Mouse (Mus musculus) urinary bladder, postnatal 36 days (tissue): ENCODE measurements around the gene Tmcc2.
"Not testable (repeated sequence)": the region's sequence is repeated elsewhere in the genome, so short reads cannot be mapped to it uniquely, and the experiment has no call there.

Experiments used
- DNase-seq, 2 experiments: peaks; one replicate each; pipeline ENCODE4 v3.0.0; 2022; ENCODE audit warnings: low spot score in 2 of 2, mixed read lengths in 1 of 2

Gene Tmcc2

DNA sequence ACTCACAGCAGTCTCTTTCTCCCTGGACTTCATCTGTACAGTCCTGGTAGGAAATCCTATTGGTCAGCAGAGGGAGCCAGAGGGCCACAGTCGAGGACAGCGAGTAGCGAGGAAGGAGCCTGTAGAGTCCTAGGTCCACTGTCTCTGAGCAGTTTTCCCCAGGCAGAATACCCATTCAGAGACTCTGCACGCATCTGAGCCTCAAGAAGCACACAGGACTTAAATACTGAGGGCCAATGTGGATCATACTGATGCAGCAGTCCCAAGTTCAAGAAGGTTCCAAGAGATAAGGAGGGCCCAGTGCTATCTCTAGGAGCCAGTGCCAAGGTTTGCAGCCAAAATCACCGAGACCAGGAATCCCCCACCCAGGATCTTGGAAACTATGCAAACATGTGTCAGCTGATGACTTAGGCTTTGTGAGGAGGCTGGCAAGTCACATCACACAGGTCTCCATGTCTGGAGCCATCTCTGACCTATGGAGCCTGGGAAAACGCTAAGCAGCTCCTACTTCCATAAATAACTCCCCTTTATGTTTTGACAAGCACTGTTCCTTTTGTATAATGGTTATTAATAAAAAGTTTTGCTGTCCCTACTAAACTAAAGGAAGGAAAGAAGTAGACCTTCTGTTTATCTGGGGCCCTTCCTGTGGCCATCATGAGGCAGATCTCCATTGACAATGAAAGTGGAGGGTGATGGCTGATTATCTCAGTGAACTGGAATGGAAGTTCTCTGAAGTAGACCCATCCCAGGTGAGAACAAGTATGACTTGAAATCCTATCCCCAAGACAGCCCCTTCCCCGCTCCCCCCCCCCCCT lies 23.2 kb downstream of the Tmcc2 start:
- DNase-seq, result peak; percentile 83 to 84

DNA sequence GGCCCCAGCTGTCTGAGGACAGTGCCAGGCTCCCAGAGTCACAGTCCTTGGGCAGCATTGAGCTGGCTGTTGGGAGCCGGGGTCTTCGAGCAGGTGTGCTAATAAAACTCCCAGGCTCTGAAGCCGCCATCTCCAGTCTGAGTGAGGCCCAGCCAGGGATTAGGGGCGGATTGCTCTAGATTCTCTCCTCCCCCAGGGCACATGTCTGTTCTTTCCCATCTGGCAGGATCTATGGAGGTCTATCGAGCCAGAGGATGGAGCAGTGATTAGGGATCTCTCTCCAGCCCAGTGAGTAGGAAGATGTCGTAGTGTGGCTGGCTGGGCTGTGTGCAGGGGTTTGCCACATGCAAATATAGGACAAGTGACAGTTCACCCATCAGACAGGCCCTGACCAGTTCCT lies 24.1 kb downstream of the Tmcc2 start:
- DNase-seq, result no peak

DNA sequence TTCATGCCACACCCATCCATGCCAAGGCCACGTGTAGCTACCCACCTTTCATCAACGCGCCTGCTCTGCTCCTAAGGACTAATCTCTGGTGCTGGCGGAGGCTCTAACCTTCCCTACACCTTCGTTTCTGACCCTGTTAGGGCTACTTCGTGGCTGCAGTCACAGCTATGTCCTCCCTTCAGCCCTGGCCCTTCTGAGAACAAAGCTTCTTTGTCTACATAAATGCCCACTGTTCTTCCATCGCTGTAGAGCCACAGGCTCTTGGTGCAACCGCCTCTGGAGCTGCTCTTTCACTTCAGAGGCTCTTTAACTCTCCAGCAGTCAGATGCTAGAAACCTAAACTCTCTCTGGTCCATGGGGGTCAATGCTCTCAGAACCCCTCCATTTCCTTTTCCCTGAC lies 24.8 kb downstream of the Tmcc2 start:
- DNase-seq, result no peak

DNA sequence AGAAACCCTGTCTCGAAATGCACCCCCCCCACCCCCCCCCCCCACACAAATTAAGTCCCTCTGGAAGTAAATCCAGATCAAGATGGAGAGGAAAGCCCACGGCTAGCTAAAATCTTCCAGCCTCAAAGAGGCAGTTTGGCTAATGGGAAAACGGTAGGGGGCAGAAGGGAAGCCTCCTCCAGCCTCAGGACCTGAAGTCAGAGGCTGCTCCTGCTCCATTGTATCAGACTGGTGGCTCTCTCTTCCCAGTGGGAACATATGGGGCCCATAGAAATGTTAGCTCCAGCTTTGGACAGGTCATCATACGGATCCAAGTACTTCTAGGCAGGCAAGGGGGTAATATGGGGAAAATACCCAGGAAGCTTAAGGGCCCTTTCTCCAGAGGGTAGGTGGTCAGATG lies 25.4 kb downstream of the Tmcc2 start:
- DNase-seq, result no peak

DNA sequence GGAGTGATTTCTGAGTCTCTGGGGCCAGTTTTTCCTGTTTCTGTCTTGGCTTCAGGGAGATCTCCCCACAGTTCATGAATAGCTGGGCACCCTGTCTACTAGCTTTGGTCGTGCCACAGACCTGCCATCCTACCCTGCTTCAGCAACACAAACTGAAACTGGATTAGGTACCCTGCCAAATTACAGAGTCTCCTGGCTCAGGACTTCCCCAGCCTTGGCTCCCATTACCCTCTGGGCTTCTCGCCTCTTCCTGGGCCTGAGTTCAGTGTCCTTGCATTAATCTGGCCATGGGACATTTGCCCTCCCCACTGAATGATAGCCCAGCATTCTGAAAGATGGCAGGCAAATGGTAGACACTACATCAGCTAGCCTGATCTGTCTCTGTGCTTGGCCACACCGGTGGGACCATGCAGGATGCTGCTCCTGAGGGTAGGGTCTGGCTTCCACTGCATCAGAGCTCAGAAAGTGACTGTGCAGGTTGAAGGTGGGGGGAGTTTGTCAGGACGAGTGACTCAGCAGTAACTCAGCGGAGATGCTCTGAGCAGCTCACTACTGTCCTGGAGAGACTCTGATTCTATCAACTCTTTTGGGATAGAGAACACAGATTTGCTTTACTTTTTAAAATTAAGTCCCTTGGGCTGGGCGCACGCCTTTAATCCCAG lies 26.1 kb downstream of the Tmcc2 start:
- peak in 1 of 2 experiments; percentile 53 for DNase-seq

DNA sequence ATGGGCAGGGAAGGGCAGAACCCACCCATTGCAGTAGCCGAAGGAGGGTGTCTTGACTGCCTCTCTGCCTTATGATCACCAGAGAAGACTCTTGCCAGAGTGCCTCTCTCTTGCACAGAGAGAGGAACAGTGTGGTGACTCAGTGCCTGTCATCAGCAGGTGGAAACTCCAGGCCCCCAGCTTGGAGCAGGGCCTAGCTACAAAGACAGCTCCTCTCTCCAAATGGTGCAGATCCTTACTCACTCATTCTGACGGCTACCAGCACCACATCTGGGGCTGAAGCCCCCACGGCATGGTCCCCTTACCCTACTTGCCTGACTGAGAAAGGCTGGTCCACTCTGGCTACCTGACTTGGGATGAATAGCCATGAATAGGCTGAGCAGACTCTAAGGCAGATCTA lies 26.7 kb downstream of the Tmcc2 start:
- no peak for DNase-seq

DNA sequence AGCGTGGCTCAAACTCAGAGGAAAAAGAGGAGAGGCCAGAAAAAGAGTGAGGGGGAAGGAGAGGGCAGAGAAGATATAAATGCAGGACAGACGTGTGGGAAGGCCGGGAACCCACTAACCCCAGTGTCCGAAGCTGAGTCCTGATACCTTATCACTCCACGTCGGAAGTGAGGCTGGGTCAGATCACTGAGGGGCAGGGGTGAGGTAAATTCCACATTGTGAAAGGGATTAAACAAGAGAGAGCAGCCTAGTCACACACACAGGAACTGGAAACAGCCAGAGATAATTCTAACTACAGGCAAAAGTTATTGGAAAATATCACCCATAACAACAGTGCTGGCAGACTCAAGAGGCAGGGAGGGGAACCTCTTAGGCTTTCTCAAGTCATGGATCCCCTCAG lies 29.1 kb downstream of the Tmcc2 start:
- no peak for DNase-seq

DNA sequence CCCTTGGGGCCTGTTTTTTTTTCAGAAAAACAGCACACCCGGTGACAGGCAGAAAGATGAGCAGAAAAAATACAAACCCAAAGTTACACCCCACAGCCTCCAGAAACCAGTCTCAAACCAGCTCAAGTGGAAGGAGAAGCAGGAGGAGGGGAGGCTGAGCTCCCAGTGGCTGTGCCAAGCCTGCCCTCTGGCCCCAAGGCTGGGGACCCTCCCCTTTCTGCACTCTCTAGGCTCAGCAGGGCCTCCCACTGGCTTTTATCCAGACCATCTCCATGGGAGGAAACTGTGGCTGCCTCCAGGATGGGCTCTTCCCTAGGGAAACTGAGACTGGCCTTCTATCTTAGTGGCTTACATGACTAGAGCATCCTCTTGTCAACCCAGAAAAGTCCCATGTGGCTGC lies 34.2 kb downstream of the Tmcc2 start:
- no peak for DNase-seq

DNA sequence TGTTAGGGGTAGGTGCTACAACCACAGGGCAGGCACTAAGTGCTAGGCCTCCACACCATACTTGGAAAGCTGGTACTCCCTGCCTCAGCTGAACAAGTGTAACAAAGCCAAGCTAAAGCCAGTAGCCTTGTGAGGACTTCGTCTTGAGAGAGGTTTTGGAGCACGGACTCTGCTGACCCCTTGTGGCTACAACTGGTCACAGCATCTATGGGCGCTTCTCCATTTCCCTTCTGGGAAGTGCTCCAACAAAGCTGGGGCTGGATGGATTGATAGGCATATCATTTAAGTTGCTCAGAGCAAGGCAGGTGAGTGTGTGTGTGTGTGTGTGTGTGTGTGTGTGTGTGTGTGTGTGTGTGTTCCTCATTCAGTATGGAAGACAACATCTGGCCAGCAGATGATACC lies 35.2 kb downstream of the Tmcc2 start:
- peak; percentile 77 to 86 for DNase-seq

DNA sequence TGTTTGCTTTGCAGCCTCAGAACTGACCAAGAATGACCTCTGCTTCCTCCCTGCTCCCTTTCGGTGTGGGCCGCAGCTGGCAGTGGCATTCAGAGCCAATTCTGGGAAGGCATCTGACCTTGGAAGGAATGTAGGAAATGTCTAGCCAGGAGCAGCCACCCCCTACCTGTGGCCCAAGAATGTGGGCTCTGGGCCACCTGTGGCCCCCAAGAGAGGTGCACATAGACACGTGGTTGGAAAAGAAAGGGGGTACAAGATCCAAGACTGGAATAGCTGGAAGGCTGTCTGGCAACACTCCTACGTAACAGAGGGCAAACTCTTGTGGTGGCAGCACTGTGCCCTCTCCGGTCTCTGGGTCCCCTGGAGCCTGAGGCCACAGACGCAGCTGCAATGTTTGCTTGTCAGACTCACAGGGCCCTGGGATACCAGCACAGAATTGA lies 35.9 kb downstream of the Tmcc2 start:
- DNase-seq, result no peak

DNA sequence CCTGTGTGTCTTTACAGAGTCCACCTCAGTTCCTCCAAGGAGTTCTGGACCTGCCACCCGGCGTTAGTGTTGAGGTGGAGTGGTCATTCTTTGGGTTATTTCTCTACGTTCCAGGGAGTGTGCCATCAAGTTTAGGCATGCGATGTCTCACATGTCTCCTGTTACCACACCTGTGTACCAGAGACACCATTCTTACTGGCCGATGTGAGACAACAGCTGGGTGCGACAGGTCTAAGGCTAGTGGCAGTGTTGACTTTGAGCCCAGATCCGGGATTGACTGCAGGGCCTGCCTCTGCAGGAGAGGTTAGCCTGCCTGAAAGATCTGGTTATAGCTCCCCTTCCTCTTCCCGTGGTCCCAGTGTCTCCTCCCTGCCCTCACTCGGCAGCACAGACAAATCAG lies 36.8 kb downstream of the Tmcc2 start:
- DNase-seq, result no peak

DNA sequence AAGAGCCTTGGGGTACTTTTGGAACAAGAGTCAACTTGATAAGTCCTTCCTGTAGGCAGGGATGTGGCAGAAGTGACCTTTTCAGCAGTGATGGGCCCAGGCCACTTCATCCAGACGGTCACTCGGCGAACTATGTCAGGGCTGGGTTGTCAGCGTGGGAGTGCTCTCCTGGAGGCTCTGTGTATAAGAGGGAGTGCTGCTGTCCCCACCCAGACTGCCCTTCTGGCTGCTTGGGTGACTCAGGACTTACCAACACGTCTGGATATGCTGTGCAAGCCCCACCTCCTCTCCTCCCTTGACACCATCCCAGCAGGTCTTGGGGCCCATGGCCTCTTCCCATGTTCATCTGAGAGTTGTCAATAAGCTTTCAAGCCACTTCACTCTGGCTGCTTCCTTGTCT lies 37.7 kb downstream of the Tmcc2 start:
- DNase-seq, result peak; percentile 33 to 50

DNA sequence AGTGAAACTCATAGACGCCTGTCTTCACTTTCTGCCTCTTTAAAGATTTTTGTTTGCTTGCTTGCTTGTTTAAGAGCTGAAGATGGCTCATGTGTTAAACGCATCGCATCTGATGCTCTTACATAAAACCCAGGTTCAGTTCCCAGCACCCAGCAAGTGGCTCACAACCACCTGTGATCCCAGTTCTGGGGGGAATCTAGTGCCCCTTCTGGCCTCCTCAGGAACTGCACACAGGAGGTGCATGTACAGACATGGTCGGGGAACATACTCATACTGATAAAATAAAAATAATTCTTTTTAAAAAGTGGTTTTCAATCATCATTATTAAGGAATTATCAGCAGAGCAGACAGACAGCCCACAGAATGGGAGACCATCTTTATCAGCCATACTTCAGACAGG lies 40.0 kb downstream of the Tmcc2 start:
- no peak for DNase-seq

DNA sequence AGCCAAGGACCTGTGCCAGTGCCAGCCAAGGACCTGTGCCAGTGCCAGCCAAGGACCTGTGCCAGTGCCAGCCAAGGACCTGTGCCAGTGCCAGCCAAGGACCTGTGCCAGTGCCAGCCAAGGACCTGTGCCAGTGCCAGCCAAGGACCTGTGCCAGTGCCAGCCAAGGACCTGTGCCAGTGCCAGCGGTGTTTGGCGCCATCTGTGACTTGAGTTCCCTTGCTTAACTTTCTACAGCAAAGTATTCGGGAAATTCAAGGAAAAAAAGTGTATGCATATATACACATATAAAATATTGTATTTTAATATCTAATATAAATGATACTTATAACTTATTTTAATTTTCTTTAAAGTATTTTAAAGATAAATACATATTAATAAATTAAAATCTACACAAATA lies 41.5 kb downstream of the Tmcc2 start:
- DNase-seq, result not testable (repeated sequence)

DNA sequence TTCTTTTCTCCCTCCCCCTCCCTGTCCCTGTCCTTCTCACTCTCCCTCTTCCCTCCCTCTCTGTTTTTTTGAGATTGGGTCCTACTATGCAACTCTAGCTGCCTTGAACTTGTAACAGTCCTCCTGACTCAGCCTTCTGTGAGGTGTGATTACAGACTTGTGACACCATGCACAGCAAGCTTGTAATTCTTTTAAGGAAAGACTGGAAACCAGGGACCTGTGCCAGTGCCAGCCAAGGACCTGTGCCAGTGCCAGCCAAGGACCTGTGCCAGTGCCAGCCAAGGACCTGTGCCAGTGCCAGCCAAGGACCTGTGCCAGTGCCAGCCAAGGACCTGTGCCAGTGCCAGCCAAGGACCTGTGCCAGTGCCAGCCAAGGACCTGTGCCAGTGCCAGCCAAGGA lies 42.0 kb downstream of the Tmcc2 start:
- not testable (repeated sequence) for DNase-seq

DNA sequence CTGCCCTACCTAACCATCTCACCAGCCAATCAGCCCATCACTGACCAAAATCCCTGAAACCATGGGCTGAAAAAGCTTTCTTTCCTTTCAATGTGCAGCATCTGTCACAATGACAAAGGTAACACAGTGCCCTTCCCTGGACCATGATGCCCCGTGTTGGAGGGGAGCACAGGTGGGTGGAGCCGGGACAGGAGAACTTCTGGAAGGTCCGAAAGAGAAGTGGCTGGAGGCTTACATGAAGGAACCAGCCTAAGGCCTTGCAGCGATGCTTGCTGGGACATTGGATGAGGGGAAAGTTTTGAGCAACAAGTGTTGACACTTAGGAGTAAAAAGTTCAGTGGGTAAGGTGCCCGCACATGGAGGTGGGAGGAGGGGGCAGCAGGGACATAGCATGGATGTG lies 42.7 kb downstream of the Tmcc2 start:
- no peak for DNase-seq

DNA sequence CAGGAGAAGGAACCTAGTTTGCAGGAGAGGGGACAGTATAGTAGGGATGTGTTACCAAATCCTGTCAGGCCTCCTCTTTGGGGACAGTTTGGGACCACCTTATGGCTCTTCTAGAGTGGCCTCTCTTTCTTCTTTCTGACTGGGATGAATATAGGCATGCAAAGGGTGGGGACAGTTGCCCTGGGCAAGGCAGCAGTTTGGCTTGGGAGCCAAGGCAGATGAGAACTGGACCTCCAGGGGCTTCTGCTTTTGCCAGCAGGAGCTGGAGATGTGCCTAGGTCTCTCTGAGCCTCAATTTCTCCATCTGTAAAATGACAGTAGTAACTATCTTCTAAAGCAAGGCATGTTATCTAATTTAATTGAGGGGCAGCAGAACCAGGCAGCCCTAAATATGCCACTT lies 44.1 kb downstream of the Tmcc2 start:
- no peak for DNase-seq

DNA sequence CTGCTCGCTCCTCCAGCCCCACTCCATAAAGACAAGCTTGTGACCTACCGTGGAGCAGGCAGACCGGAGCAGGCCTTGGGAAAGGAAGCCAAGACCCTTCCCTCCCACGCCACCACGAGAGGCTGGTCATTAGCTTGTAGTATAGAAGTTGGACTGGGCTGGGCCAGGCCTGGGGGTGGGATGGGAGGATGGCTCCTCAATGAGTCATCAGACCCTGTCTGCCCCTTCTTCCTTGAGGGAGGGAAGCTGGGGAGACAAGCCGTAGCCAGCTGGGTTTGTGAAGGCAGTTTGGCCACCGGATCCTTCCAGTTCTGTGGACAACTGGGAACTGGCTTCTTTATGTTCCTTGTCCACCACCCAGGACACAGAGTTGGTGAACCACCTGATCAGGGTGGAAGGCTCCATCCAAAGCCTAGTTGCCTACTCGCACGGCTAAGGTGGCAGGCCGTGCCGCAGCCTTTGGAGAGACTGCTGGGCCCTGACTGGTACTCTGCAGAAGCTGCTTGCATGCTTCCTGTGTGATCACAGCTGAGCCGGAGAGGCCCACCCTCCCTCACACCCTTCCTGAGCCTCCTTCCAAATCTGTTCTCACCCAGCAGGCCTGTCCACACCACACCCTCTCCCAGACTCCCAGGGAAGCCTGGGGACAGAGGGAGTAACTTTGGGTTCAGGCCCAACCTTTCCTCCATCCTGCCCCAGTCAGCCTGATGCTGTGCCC lies 44.8 kb downstream of the Tmcc2 start:
- peak in 1 of 2 experiments; percentile 53 for DNase-seq

DNA sequence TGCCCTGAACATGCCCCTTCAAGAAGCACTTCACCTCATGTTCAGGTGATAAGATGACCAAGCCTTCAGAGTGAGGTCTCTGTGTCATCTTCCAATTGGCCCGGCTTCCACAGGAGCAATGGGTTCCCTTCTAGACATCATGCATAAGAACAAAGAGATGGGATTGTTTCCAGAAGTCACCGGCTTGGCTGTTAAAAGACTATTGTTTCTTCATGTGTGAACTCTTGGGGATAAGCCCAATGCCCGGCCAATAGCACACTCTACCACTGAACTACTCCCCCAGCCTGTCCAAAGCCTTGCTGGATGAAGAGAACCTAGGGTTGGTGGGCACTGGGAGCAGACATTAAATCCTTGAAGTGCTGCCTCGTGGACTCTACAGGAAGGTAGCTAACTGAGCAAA lies 45.6 kb downstream of the Tmcc2 start:
- no peak for DNase-seq

DNA sequence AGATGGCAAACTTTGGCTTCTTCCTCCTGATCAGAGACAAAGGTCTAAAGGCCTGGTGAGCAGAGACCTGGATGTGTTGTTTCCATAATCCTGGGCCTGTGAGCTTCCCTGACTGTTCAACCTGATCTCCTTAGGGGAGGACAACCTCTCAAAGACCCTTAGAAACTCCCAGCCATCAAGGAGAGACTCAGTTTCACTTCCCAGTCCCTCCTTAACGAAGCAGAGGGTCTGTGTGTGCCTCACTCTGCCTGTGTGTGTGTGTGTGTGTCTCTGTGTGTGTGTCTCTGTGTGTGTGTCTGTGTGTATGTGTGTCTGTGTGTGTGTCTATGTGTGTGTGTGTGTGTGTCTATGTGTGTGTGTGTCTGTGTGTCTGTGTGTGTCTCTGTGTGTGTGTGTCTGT lies 47.4 kb downstream of the Tmcc2 start:
- DNase-seq, result no peak

DNA sequence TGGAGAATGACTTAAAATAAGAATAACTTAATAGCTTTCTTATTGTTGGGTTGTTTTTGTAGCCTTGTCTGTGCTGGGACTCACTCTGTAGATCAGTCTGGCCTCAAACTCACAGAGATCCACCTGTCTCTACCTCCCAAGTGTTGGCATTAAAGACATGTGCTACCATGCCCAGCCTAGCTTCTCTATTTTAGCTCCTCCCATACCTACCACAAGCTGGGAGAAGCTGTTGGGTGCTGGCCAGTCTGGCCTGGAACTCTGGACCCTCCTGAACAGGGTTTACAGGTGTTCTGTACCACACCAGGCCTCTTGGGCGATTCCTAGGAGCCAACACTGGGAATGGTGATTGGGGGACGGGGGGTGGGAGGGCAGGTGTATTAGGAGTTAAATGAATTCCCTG lies 47.9 kb downstream of the Tmcc2 start:
- DNase-seq, result no peak

DNA sequence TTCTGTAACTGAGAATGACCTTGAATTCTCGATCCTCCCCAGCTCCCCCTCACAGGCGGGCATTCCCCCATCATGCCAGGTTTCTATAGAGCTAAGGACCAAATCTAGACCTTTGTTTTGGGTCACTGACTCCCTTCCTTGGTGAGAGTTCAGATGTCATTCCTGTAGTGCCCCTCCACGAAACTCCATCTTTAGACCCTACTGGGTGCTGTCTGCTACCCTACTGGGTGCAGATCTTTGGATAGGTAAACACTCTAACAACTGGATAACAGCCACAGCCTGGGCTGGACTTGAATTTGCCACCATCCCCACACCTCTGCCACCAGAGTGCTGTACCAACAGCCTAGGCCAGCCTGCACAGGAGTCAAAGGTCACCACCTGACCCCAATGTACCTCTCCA lies 48.6 kb downstream of the Tmcc2 start:
- DNase-seq, result no peak
